Mouse (Mus musculus) heart, adult 2 months (tissue): ENCODE data around the gene Cpt1a.

ENCODE experiments used
- CTCF ChIP-seq: fragments of 200-600 bp; IDR thresholded peaks from 2 replicates; pipeline ENCODE4 v1.8.1; 2022; ENCODE audit warnings: antibody characterized with exemption, mild to moderate bottlenecking, moderate library complexity
- POLR2A ChIP-seq: fragments of 200-500 bp; IDR thresholded peaks from 2 replicates; pipeline ENCODE4 v1.6.1; 2011; ENCODE audit warnings: mild to moderate bottlenecking, low read depth, low read length, control low read depth; ENCODE audit not compliant: insufficient read depth

DNA sequence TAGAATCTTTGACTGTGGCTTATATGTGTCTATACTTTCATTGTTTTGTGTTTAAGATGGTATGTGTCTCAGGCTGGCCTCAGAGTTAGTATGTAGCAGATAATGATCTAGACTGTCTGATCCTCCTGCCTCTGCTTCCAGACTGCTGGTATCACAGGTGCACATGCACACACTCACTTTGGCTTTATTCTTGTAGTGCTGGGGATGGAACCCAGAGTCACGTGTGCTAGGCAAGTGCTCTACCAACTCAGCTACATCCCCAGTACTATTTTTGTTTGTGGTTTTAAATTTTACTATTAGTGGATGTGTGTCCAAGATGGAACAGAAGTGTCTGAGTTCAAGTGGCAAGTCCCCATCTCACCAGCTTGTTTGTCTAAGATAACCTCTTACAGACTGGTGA is 29.1 kb upstream of the Cpt1a start:
- TF ChIP-seq CTCF (no peak), POLR2A (no peak)
